Mouse (Mus musculus): ENCODE data around the gene Arl10. TPM values are rescaled to one million over a fixed set of nuclear protein-coding genes. Genes with fewer than 3 reads are reported as not detected.

Arl10 gene
- 14.6 and 17.4 TPM in 2 replicates for total RNA-seq (2012; rRNA removed)
- total RNA-seq (2014; rRNA removed), result 1.7 TPM in 2 replicates
- polyA plus RNA-seq (2012; ENCODE audit: insufficient read length, low read depth), result 2.5 and 2.9 TPM in 2 replicates

DNA sequence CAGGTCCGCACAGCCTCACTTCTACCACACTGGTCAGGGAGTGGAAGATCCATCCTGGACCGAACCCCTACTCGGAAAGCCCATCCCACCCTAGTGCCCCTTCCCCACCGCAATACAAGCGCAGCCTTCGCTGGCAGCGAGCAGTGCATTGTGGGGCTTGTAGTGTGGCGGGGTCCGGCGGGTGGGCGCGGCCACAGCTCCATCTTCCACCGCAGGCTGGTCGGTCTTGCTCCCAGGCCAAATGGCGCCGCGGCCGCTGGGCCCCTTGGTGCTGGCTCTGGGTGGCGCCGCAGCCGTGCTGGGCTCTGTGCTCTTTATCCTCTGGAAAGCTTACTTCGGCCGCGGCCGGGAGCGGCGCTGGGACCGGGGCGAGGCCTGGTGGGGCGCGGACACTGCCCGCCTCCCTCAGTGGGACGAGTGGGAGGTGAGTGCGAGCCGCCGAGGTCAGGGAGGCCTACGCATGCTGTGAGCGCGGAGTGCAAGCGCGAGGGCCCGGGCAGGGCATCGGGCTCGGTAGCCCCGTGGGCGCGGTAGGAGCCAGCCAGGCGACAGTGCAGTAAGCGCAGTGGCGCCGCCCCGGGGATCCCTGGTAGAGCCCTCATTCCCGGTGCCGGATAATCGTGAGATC is at the start of gene Arl10:
Gene Arl10 (plus strand): TSS at position 162 of the 628 bp plus-strand sequence.
- H3K36me3 ChIP-seq (replicated peaks in 1 of 2; ENCODE audit: control insufficient read depth in 1 of 2, insufficient read depth in 1 of 2, low read length in 1 of 2), result peaks cover 2 to 11% of the 10 kb centered on the region in 2 experiments
- in situ Hi-C loops (cut with MboI; ENCODE audit: low pct_ligation_motif_present, low pct_unique_long_range_greater_than_20kb, low sequenced_read_pairs), result no loop called here
- no peaks in the 10 kb centered on the region for H3K79me2 ChIP-seq (replicated peaks; ENCODE audit: control insufficient read depth, extremely low read depth, insufficient read depth, poor library complexity, severe bottlenecking)
- no peaks in the 10 kb centered on the region for H3K9me3 ChIP-seq (replicated peaks; ENCODE audit: low read length)
- dilution Hi-C loops (cut with MboI; ENCODE audit: extremely low pct_ligation_motif_present, extremely low pct_unique_long_range_greater_than_20kb, low sequenced_read_pairs), result no loop called here
- no peak for DNase-seq (ENCODE audit: extremely low read depth)
- H3K4me1 ChIP-seq (ENCODE audit: control insufficient read depth in 1 of 2, insufficient read depth in 2 of 2), result peaks cover 13 to 21% of the 10 kb centered on the region in 2 experiments; a peak in 3 of 4 replicates
- TF ChIP-seq ZMIZ1 (IDR thresholded peaks at IDR 0.05; ENCODE audit: low read depth, low read length) (no peak; the same call in 1 of the 2 replicates), MAX (IDR thresholded peaks at IDR 0.05; ENCODE audit: low read length) (peak; percentile 25; the same call in 1 of the 2 replicates), EP300 (IDR thresholded peaks at IDR 0.05; ENCODE audit: low read length) (no peak), RAD21 (IDR thresholded peaks at IDR 0.05; ENCODE audit: low read depth, low read length) (no peak), MYC (IDR thresholded peaks at IDR 0.05; ENCODE audit: low read depth, low read length) (no peak), TBP (conservative IDR thresholded peaks at IDR 0.05; ENCODE audit: low read depth, low read length) (no peak), BHLHE40 (IDR thresholded peaks at IDR 0.05; ENCODE audit: low read depth, low read length) (no peak), RCOR1 (conservative IDR thresholded peaks at IDR 0.05; ENCODE audit: low read depth, low read length) (no peak), E2F4 (IDR thresholded peaks at IDR 0.05; ENCODE audit: insufficient replicate concordance, low read depth, low read length) (no peak), IRF4 (IDR thresholded peaks at IDR 0.05; ENCODE audit: low read depth, low read length) (no peak), MXI1 (IDR thresholded peaks at IDR 0.05; ENCODE audit: low read depth, low read length) (no peak; the same call in 1 of the 2 replicates), USF2 (conservative IDR thresholded peaks at IDR 0.05; ENCODE audit: low read depth, low read length) (no peak), POLR2A (IDR thresholded peaks at IDR 0.05; ENCODE audit: low read depth, low read length) (peak; percentile 60), JUN (IDR thresholded peaks at IDR 0.05; ENCODE audit: insufficient read depth, low read depth, low read length) (no peak), NRF1 (IDR thresholded peaks at IDR 0.05; ENCODE audit: low read depth, low read length) (peak; percentile 49; the same call in 1 of the 2 replicates), MEF2A (IDR thresholded peaks at IDR 0.05; ENCODE audit: borderline replicate concordance, low read depth, low read length) (no peak), CTCF (conservative IDR thresholded peaks at IDR 0.05 in 1 of 2, IDR thresholded peaks at IDR 0.05 in 1 of 2; ENCODE audit: low read depth in 2 of 2, low read length in 2 of 2) (peak in 1 of 2 experiments; percentile 12; a peak in 1 of 4 replicates), POLR2AphosphoS2 (IDR thresholded peaks at IDR 0.05; ENCODE audit: low read depth, low read length) (no peak), JUND (conservative IDR thresholded peaks at IDR 0.05; ENCODE audit: low read depth, low read length) (no peak), ELF1 (IDR thresholded peaks at IDR 0.05; ENCODE audit: low read depth, low read length) (no peak), MAZ (IDR thresholded peaks at IDR 0.05; ENCODE audit: low read depth, low read length) (no peak), USF1 (IDR thresholded peaks at IDR 0.05; ENCODE audit: low read depth, low read length) (no peak), HCFC1 (IDR thresholded peaks at IDR 0.05; ENCODE audit: low read depth, low read length) (peak; percentile 86), SIN3A (IDR thresholded peaks at IDR 0.05; ENCODE audit: low read length) (no peak), CHD1 (IDR thresholded peaks at IDR 0.05; ENCODE audit: low read depth, low read length) (no peak), SMC3 (IDR thresholded peaks at IDR 0.05; ENCODE audit: low read depth, low read length) (no peak), ZC3H11A (IDR thresholded peaks at IDR 0.05; ENCODE audit: low read depth, low read length) (no peak), CHD2 (IDR thresholded peaks at IDR 0.05; ENCODE audit: low read length) (no peak), UBTF (IDR thresholded peaks at IDR 0.05; ENCODE audit: low read depth, low read length) (no peak; the same call in 1 of the 2 replicates), KAT2A (IDR thresholded peaks at IDR 0.05; ENCODE audit: insufficient replicate concordance, low read length) (0 out of 2 replicates have a peak, but pooled peaks have one; percentile 51), TCF12 (IDR thresholded peaks at IDR 0.05; ENCODE audit: low read depth, low read length) (no peak; the same call in 1 of the 2 replicates), PAX5 (IDR thresholded peaks at IDR 0.05; ENCODE audit: low read length) (no peak), ZKSCAN1 (IDR thresholded peaks at IDR 0.05; ENCODE audit: borderline replicate concordance, low read depth, low read length) (no peak), GABPA (IDR thresholded peaks at IDR 0.05; ENCODE audit: insufficient replicate concordance, low read depth, low read length) (no peak), NELFE (IDR thresholded peaks at IDR 0.05; ENCODE audit: low read depth, low read length) (no peak), ETS1 (conservative IDR thresholded peaks at IDR 0.05; ENCODE audit: low read depth, low read length) (no peak), MAFK (IDR thresholded peaks at IDR 0.05; ENCODE audit: insufficient replicate concordance, low read length) (no peak), ZNF384 (IDR thresholded peaks at IDR 0.05; ENCODE audit: low read depth, low read length) (no peak)
- peak within 1 kb of the TSS; percentile 72 for H3K4me2 ChIP-seq (ENCODE audit: insufficient read depth, low read depth, poor library complexity, severe bottlenecking)
- H3K4me3 ChIP-seq (replicated peaks in 1 of 3; ENCODE audit: low read depth in 2 of 3, low read length in 2 of 3, poor library complexity in 1 of 3), result peak within 1 kb of the TSS; percentile 47 to 83 (median 65)
- H3K9ac ChIP-seq (ENCODE audit: insufficient read depth, low read depth), result peak within 1 kb of the TSS; percentile 78
- H3K27ac ChIP-seq (ENCODE audit: insufficient read depth, low read depth), result peak within 1 kb of the TSS; percentile 21; the same call in 1 of the 2 replicates
- peaks cover 9% of the 10 kb centered on the region for H3K27me3 ChIP-seq (replicated peaks)

Data from CH12.LX (cell line).